Mouse (Mus musculus) urinary bladder, postnatal 14 days (tissue): ENCODE measurements around the gene Pisd.

Source experiments
- DNase-seq: peaks from one replicate; pipeline ENCODE4 v3.0.0; 2021; ENCODE audit warnings: low spot score

The Pisd gene

GRCm38 (mm10) chr5:32706226-32706780, 79.1 kb downstream of the Pisd start:
- no peak for DNase-seq

- DNase-seq, result no peak
Observed at GRCm38 (mm10) chr5:32697208-32697867, 88.1 kb downstream of the Pisd start.

- no peak for DNase-seq
Observed at GRCm38 (mm10) chr5:32693411-32693810, 92.0 kb downstream of the Pisd start.
